Mouse (Mus musculus) 3T3-L1 (cell line): ENCODE measurements at regions not wholly inside any gene's neighbourhood (a gene's known extent, or its start where the extent isn't known, plus 50 kb on each side); places are given as distances from the start of the nearest gene placed in this dataset.
A peak's percentile ranks its signal among the peaks of the same experiment; 100 is the strongest.

Source experiments
- DNase-seq: peaks from one replicate; pipeline ENCODE4 v3.0.0-alpha.2; 2015; ENCODE audit warnings: low read depth, low spot score

GRCm38 (mm10) chr3:105223671-105224070, 157.0 kb downstream of the 4930564D02Rik start:
- DNase-seq = no peak

GRCm38 (mm10) chr3:105227551-105227950, 160.9 kb downstream of the 4930564D02Rik start:
- peak; percentile 74 for DNase-seq

GRCm38 (mm10) chr3:105228401-105228800, 161.8 kb downstream of the 4930564D02Rik start:
- DNase-seq = peak; percentile 45

GRCm38 (mm10) chr3:105241048-105241447, 174.4 kb downstream of the 4930564D02Rik start:
- no peak for DNase-seq

- peak; percentile 68 for DNase-seq
These were observed 190.5 kb downstream of the 4930564D02Rik start for GRCm38 (mm10) chr3:105257096-105257495.

- DNase-seq = peak; percentile 71
These were observed 176.9 kb upstream of the Kcnd3 start for GRCm38 (mm10) chr3:105275241-105275640.

GRCm38 (mm10) chr3:105280971-105281370, 171.2 kb upstream of the Kcnd3 start:
- DNase-seq = no peak

GRCm38 (mm10) chr3:105281686-105282085, 170.4 kb upstream of the Kcnd3 start:
- no peak for DNase-seq

GRCm38 (mm10) chr3:105298273-105298672, 153.9 kb upstream of the Kcnd3 start:
- DNase-seq = no peak

GRCm38 (mm10) chr3:105300693-105301548, 151.2 kb upstream of the Kcnd3 start:
- no peak for DNase-seq

GRCm38 (mm10) chr3:105307676-105308075, 144.5 kb upstream of the Kcnd3 start:
- peak; percentile 31 for DNase-seq

- DNase-seq = no peak
These were observed 143.1 kb upstream of the Kcnd3 start for GRCm38 (mm10) chr3:105309020-105309419.

- no peak for DNase-seq
These were observed 98.9 kb upstream of the Kcnd3 start for GRCm38 (mm10) chr3:105353268-105353667.

- DNase-seq = no peak
These were observed 97.8 kb upstream of the Kcnd3 start for GRCm38 (mm10) chr3:105354123-105354931.

- no peak for DNase-seq
These were observed 94.6 kb upstream of the Kcnd3 start for GRCm38 (mm10) chr3:105357511-105357910.

- DNase-seq = no peak
These were observed 92.5 kb upstream of the Kcnd3 start for GRCm38 (mm10) chr3:105359636-105360035.

- no peak for DNase-seq
These were observed 87.4 kb upstream of the Kcnd3 start for GRCm38 (mm10) chr3:105364685-105365084.

- DNase-seq = no peak
These were observed 85.3 kb upstream of the Kcnd3 start for GRCm38 (mm10) chr3:105366806-105367205.

- DNase-seq = no peak
These were observed 84.2 kb upstream of the Kcnd3 start for GRCm38 (mm10) chr3:105367972-105368371.

- no peak for DNase-seq
These were observed 79.7 kb upstream of the Kcnd3 start for GRCm38 (mm10) chr3:105372371-105372828.

GRCm38 (mm10) chr3:105374306-105374705, 77.8 kb upstream of the Kcnd3 start:
- DNase-seq = no peak

GRCm38 (mm10) chr3:105374836-105375235, 77.3 kb upstream of the Kcnd3 start:
- DNase-seq = no peak
